Mouse (Mus musculus) liver, postnatal 0 days (tissue): Measurements from ENCODE around the gene 1110008L16Rik.
A peak's percentile ranks its signal among the peaks of the same experiment; 100 is the strongest.

Source experiments
- CTCF ChIP-seq: sonication (generic); IDR thresholded peaks from 2 replicates; pipeline ENCODE4 v1.5.1; 2016; ENCODE audit warnings: antibody characterized with exemption, low read depth
- EP300 ChIP-seq: IDR thresholded peaks from 2 replicates; pipeline ENCODE4 v1.6.1; 2016; ENCODE audit warnings: antibody characterized with exemption, low read depth, mild to moderate bottlenecking

- TF ChIP-seq CTCF (peak; percentile 41), EP300 (no peak)
Measured at GRCm38 (mm10) chr12:55372424-55373055, 73.2 kb downstream of the 1110008L16Rik start.
